Mouse (Mus musculus) hindbrain, embryonic 10.5 days (tissue): ENCODE measurements around the gene Hes2. TPM values are rescaled to one million over a fixed set of nuclear protein-coding genes. Genes with fewer than 3 reads are reported as not detected.

Experiments used
- DNase-seq: peaks from one replicate; pipeline ENCODE4 v3.0.0-alpha.2; 2017; ENCODE audit warnings: low spot score
- H3K27ac ChIP-seq: fragments of 300-500 bp; sonication (generic); 2 replicates; pipeline ENCODE4 v1.5.1; 2016; ENCODE audit warnings: mild to moderate bottlenecking, moderate library complexity
- H3K27me3 ChIP-seq: fragments of 300-500 bp; sonication (generic); 2 replicates; pipeline ENCODE4 v1.6.1; 2016; ENCODE audit warnings: mild to moderate bottlenecking; ENCODE audit not compliant: poor library complexity, insufficient read depth, severe bottlenecking
- H3K36me3 ChIP-seq: fragments of 300-500 bp; sonication (generic); 2 replicates; pipeline ENCODE4 v1.6.1; 2016; ENCODE audit warnings: mild to moderate bottlenecking, moderate library complexity
- H3K4me1 ChIP-seq: fragments of 300-500 bp; sonication (generic); replicated peaks from 2 replicates; pipeline ENCODE4 v1.6.1; 2016; ENCODE audit warnings: mild to moderate bottlenecking
- H3K4me3 ChIP-seq: fragments of 300-500 bp; sonication (generic); 2 replicates; pipeline ENCODE4 v1.5.1; 2016; ENCODE audit warnings: mild to moderate bottlenecking, moderate library complexity
- H3K9me3 ChIP-seq: fragments of 300-500 bp; sonication (generic); 2 replicates; pipeline ENCODE4 v1.6.1; 2016; ENCODE audit warnings: mild to moderate bottlenecking, moderate library complexity
- WGBS: fragments of 180-500 bp; shearing (Covaris S2); methylation state at CpG from one replicate; pipeline ENCODE4 v1.1.7; 2016; 5-methylcytosine and 5-hydroxymethylcytosine counted together
- polyA plus RNA-seq: library from polyadenylated mRNA; unstranded; fragments of >200 nt; fragmentation: Nextera tagmentation; extraction: Ambion mirVana; gene quantifications from 2 replicates; pipeline ENCODE4 v1.2.1, GENCODE M21; 2016

Hes2 gene
- polyA plus RNA-seq, 1 experiment from 2014 or later, result 4.7 TPM

DNA sequence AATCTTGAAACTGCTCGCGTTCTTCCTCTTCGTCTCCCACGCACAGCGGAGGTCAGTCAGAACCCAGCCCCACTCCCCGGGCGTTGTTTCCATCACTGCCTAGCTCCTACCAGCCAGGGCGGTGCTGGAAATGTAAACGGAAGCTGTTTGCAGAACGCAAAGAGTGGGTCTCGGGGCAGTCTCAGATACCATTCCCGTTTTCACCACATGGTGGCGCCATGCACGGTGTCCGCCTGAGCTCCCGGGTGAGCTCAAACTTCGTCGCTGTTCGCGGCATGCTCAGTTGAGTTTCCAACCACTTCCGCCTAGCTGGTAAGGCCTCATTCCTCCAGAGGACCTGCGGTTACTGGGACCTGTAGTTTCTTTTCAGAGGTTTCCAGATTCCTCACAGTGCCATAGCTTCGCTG lies 4.9 kb upstream of the Hes2 start:
- no peaks in the 10 kb centered on the region for H3K36me3 ChIP-seq
- H3K27ac ChIP-seq, result no peak overlapping the region
- 2% methylated on average over 23 of the region's 23 CpGs for WGBS
- peak overlapping the region; percentile 42 for H3K4me3 ChIP-seq
- peaks cover 95% of the 10 kb centered on the region for H3K27me3 ChIP-seq
- H3K4me1 ChIP-seq, result peaks cover 31% of the 10 kb centered on the region
- DNase-seq, result peak; percentile 86
- no peaks in the 10 kb centered on the region for H3K9me3 ChIP-seq

DNA sequence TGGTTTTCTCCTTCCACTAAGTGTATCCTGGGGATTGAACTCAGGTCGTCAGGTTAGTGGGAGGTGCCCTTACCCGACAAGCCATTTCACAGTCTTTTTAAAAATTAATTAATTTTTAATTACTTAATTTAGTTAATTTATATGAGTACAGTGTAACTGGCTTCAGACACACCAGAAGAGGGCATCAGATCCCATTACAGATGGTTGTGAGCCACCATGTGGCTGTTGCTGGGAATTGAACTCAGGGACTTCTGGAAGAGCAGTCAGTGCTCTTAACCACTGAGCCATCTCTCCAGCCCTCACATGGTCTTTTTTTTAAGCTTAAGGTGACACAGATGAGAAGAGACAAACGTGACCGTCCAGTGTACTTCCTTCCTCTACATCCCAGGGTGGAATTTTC lies 3.6 kb upstream of the Hes2 start:
- Histone ChIP-seq H3K27ac (no peak overlapping the region), H3K9me3 (no peaks in the 10 kb centered on the region), H3K4me1 (peaks cover 43% of the 10 kb centered on the region), H3K27me3 (peaks cover 95% of the 10 kb centered on the region), H3K4me3 (no peak overlapping the region), H3K36me3 (no peaks in the 10 kb centered on the region)
- DNase-seq, result no peak
- WGBS, result 70% methylated on average over 4 of the region's 4 CpGs

DNA sequence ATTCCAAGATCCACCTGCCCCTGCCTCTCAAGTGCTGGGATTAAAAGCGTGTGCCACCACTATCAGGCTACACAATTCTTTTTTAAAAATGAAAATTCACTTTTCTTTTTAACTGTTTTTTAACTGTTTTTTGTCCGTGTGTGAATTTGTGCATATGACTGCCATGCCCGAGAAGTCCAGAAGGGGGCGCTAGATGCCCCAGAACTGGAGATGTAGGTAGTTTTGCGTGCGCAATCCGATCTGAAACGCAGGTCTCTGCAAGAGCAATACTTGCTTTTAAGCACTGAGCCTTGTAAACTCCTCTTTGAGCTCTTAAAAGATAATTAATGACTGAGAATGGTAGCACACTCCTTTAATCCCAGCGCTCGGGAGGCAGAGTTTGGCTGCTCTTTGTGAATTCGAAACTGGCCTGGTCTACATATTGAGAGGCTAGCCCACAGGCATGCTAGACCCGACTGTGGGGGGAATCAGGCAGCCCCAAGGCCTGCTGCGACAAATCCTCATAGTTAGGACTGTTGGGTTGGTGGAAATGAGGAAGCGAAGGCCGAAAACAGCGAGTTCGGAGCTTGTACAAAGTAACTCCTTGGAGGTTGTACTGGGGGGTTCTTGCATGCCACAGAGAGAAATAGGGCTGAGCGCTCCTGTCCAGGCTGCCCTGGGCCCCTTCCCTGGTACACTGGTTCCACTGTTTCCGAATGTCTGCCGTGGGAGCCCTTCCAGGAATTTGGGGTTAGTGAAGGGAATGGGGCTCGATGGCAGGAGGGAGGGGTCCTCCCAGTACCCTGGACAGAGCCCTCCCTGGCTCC lies 685 bp upstream of the Hes2 start:
- H3K27me3 ChIP-seq, result peaks cover 95% of the 10 kb centered on the region
- WGBS, result 16% methylated on average over 21 of the region's 21 CpGs
- peaks cover 35% of the 10 kb centered on the region for H3K4me1 ChIP-seq
- no peaks in the 10 kb centered on the region for H3K36me3 ChIP-seq
- H3K4me3 ChIP-seq, result peak overlapping the region; percentile 36
- no peak overlapping the region for H3K27ac ChIP-seq
- DNase-seq, result peak; percentile 47
- no peaks in the 10 kb centered on the region for H3K9me3 ChIP-seq

DNA sequence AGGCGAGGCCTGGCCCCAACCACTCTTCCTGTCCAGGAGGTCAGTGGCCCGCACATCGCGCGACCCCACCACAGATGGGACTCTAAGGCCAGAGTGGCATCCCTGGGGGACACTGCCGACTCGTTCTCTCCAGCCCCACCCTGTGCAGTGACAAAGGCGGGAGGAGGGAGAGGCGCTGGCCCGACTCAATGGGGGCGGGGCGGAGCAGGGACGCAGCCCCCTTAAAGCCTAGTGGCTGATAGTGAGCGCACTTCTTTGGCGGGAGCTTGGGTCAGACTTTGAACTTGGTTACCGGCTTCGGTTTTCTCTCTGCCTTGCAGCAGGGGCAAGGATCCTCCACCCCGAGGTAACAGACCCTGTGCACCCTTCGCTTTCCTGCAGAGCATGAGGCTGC lies 615 bp downstream of the Hes2 start:
- 2% methylated on average over 19 of the region's 19 CpGs for WGBS
- DNase-seq, result no peak
- Histone ChIP-seq H3K4me3 (peak overlapping the region; percentile 36), H3K36me3 (no peaks in the 10 kb centered on the region), H3K9me3 (no peaks in the 10 kb centered on the region), H3K27me3 (peaks cover 92% of the 10 kb centered on the region), H3K27ac (no peak overlapping the region), H3K4me1 (peaks cover 25% of the 10 kb centered on the region)

DNA sequence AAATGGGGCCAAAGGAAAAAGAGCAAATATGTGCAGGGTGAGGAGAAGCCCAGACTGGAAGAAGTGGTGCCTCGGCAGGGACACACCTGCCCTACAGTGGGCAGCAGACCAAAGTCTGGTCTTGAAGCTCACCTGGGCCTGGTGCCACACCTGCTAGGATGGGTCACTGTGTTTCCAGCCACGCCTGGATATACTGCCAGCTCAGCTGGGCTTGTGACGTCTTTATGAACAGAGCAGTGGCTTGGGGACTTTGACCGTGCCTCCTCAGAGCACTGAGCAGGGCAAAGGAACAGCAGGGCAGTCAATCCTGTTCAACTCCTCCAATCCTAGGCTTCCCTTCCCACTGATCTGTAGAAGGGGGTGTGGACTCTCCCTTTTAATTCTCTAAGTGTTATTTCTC lies 2.1 kb downstream of the Hes2 start:
- Histone ChIP-seq H3K27me3 (peaks cover 88% of the 10 kb centered on the region), H3K27ac (no peak overlapping the region), H3K36me3 (no peaks in the 10 kb centered on the region), H3K9me3 (no peaks in the 10 kb centered on the region), H3K4me3 (peak overlapping the region; percentile 36; the same call in 1 of the 2 replicates), H3K4me1 (peaks cover 25% of the 10 kb centered on the region)
- 39% methylated on average over 4 of the region's 4 CpGs for WGBS
- DNase-seq, result no peak

DNA sequence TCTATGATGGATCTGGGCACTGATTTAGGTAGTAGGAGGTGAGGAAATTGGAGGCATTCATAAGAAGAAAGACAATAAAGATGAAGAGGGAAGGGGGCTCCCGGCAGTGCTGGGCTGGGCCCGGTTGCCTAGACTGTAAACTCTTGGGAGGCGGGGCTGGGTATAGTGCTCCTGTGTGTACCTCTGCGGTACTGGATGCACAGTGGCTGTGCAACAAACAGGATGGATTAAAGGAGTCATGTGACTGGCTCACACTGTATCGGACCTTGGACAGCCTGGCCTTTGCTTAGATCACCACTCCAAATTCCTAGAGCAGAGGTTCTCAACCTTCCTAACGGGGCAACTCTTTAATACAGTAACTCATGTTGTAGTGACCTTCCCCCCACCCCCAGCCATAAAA lies 2.9 kb downstream of the Hes2 start:
- 78% methylated on average over 6 of the region's 6 CpGs for WGBS
- Histone ChIP-seq H3K9me3 (no peaks in the 10 kb centered on the region), H3K4me3 (no peak overlapping the region), H3K27ac (no peak overlapping the region), H3K36me3 (no peaks in the 10 kb centered on the region), H3K4me1 (peaks cover 25% of the 10 kb centered on the region), H3K27me3 (peaks cover 83% of the 10 kb centered on the region)
- no peak for DNase-seq

DNA sequence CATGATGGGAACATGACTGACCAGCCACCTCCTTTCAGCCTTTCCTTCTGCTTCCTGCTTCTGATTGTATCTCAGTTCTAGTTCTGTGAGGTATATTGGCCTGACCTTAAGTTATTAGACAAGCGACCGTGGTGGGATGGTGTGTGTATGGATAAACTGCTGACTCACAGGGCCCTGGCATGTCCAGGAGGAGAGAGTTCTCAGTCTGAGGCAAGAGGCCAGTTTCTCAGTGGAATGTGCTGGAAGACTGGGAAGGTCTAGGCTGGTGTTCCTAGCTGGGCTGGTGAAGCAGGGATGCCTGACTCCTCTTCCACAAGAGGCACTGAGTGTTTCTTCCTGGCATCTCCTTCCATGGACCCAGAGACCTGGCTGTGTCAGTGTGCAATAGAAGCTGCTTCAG lies 4.1 kb downstream of the Hes2 start:
- WGBS, result 92% methylated on average over 2 of the region's 2 CpGs
- DNase-seq, result no peak
- Histone ChIP-seq H3K4me3 (no peak overlapping the region), H3K4me1 (peaks cover 25% of the 10 kb centered on the region), H3K27ac (no peak overlapping the region), H3K9me3 (no peaks in the 10 kb centered on the region), H3K36me3 (no peaks in the 10 kb centered on the region), H3K27me3 (peaks cover 72% of the 10 kb centered on the region)

DNA sequence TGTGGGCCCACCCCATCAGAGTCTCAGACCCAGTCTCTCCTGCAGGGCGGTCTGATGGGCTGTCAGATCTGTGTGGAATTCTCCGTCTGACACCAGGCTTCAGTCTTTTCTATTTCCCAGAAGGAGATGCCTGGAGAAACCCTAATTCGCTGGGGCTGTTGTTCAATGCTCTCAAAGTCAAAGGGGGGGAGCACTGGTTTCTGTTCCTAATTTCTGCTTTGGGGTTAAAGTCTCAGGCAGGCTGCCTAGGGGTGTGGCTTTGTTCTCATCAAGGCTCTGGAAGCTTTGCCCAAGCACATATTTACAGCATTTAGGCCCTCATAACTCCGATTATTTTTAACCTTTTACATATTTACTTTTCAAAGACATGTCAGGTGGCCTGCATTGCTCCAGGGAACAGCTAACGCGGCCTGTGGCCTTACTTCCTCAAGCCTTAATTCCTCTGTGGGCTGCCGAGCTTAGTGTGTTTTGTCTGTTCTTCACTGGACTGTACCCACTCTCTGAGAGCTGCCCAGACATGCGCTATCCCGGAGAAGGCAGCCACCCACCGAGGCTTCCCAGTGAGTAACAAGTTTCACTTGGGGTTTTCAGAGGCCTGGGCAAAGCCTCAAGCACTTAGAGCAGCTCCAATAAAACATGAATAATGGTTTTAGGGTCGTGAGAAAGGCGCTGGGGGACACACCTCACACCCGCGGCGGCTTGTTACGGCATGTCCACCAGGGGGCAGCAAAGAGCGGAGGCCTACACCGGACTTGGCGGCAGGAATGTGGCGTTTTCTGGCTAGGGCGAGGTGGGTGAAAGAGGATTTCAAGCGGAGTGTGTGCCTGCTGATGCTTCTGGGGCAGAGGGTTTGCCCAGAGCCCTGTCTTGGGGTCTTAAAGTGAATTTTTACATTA lies 6.6 kb downstream of the Hes2 start:
- H3K36me3 ChIP-seq, result no peaks in the 10 kb centered on the region
- WGBS, result 28% methylated on average over 22 of the region's 22 CpGs
- DNase-seq, result peak; percentile 75
- H3K4me3 ChIP-seq, result no peak overlapping the region
- H3K4me1 ChIP-seq, result 0 out of 2 replicates have a peak, but pooled peaks cover 2% of the 10 kb centered on the region
- peaks cover 62% of the 10 kb centered on the region for H3K27me3 ChIP-seq
- H3K9me3 ChIP-seq, result no peaks in the 10 kb centered on the region
- H3K27ac ChIP-seq, result no peak overlapping the region

DNA sequence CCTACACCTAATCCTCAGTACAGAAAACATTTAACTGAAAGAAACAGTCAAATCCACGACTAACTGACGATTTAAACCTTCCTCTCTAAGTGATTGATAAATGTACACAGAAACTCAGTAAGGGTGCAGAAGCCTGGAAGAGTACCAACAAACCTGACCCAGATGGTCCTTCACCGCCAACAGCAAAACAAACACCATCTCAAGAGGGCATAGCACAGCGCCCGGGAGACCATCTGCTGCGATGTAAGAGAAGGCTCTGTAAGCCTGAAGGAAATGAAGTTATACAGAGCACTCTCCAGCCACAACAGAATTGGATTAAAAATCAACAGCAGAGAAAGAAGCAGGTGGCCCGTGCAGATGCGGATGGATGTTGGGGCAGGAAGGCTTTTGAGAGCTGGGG lies 9.4 kb downstream of the Hes2 start:
- H3K9me3 ChIP-seq, result peaks cover 3% of the 10 kb centered on the region; the same call in 1 of the 2 replicates
- H3K4me3 ChIP-seq, result no peak overlapping the region
- no peaks in the 10 kb centered on the region for H3K36me3 ChIP-seq
- 81% methylated on average over 8 of the region's 8 CpGs for WGBS
- no peaks in the 10 kb centered on the region for H3K4me1 ChIP-seq
- H3K27me3 ChIP-seq, result peaks cover 39% of the 10 kb centered on the region
- H3K27ac ChIP-seq, result no peak overlapping the region
- no peak for DNase-seq

DNA sequence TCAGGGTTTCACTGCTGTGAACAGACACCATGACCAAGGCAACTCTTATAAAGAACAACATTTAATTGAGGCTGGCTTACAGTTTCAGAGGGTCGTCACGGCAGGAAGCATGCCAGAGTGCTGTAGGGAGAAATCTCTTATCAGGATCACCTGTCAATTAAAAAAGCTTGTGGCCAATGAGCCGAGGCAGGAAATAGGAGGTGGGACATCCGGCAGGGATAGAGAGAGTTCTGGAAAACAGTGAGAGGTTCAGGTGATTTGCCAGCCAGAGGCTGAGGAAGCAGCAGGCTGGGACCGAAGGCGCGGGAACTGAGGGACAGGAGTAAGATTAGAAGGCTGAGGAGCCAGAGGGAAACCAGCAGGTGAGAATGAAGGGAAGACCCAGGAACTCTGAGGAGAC lies 10.4 kb downstream of the Hes2 start:
- H3K4me1 ChIP-seq, result no peaks in the 10 kb centered on the region
- 85% methylated on average over 7 of the region's 7 CpGs for WGBS
- peaks cover 3% of the 10 kb centered on the region; the same call in 1 of the 2 replicates for H3K9me3 ChIP-seq
- no peak overlapping the region for H3K4me3 ChIP-seq
- no peak for DNase-seq
- H3K36me3 ChIP-seq, result no peaks in the 10 kb centered on the region
- no peak overlapping the region for H3K27ac ChIP-seq
- H3K27me3 ChIP-seq, result peaks cover 42% of the 10 kb centered on the region

DNA sequence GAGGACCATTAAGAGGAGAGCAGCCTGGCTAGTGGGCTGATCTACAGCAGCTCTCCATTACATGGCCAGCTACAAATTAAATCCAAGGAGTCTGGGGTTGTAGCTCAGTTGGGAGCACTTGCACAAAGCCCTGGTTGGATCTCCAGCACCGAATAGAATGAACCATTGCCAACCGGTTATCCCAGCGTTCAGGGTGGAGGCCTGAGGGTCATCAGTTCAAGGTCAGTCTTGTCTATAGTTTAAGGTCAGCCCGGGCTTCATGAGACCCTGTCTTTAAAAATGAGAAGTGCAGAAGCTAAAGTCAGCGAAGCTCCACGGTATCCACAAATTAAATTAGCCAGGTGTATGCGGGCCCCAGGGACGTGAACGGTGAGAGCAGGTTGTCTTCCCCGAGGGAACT lies 11.6 kb downstream of the Hes2 start:
- Histone ChIP-seq H3K36me3 (no peaks in the 10 kb centered on the region), H3K4me1 (no peaks in the 10 kb centered on the region), H3K9me3 (peaks cover 3% of the 10 kb centered on the region; the same call in 1 of the 2 replicates), H3K4me3 (no peak overlapping the region), H3K27ac (no peak overlapping the region), H3K27me3 (peaks cover 42% of the 10 kb centered on the region)
- no peak for DNase-seq
- 79% methylated on average over 10 of the region's 10 CpGs for WGBS

DNA sequence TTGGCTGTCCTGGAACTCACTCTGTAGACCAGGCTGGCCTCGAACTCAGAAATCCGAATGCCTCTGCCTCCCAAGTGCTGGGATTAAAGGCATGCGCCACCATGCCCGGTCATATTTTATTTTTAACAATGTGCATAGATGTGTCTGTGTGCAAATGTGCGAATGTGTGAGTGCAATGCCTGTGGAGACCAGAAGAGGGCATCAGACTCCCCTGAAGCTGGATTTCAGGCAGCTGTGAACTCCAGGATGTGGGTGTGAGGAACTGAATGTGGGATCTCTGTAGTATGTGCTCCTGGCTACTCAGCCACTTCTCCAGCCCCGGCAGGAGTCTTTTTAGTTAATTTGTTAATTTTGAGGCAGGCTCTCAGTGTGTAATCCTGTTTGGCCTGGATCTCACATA lies 12.9 kb downstream of the Hes2 start:
- Histone ChIP-seq H3K9me3 (peaks cover 3% of the 10 kb centered on the region; the same call in 1 of the 2 replicates), H3K4me3 (no peak overlapping the region), H3K36me3 (no peaks in the 10 kb centered on the region), H3K4me1 (0 out of 2 replicates have a peak, but pooled peaks cover 2% of the 10 kb centered on the region), H3K27ac (no peak overlapping the region), H3K27me3 (peaks cover 54% of the 10 kb centered on the region)
- WGBS, result 88% methylated on average over 6 of the region's 6 CpGs
- DNase-seq, result no peak

DNA sequence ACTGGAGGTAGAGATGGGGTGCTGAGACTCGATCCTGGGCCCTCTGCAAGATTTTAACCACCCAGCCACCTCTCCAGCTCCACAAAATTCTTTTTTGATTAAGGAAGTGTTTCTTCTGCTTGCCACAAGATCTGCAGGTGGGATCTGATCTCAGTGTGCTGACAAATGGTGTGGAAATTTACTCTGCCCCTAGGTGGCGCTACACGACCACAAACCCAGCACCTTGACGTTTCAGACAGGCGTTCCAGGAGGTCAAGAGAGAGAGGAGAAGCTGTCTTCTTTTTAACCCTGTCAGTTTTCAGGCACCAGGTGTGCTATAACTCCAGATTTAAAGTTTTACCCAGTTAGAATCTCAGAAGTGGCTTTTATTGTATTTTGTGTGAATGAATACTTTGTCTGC lies 14.4 kb downstream of the Hes2 start:
- H3K36me3 ChIP-seq, result no peaks in the 10 kb centered on the region
- H3K27me3 ChIP-seq, result peaks cover 63% of the 10 kb centered on the region

More for the DNA sequence above, 14.4 kb downstream of the Hes2 start:
- Histone ChIP-seq H3K9me3 (peaks cover 3% of the 10 kb centered on the region; the same call in 1 of the 2 replicates), H3K4me3 (no peak overlapping the region), H3K27ac (no peak overlapping the region), H3K4me1 (peaks cover 16% of the 10 kb centered on the region)
- DNase-seq, result peak; percentile 78
- 1% methylated on average over 5 of the region's 5 CpGs for WGBS
